Mouse (Mus musculus): ENCODE data around the gene Ripor2.

Ripor2 gene

GRCm38 (mm10) chr13:24584841-24585240 is 2.9 kb downstream of the Ripor2 start:
- DNase-seq = no peak

GRCm38 (mm10) chr13:24585369-24585768 is 3.4 kb downstream of the Ripor2 start:
- no peak for DNase-seq

- DNase-seq = no peak
Observed at GRCm38 (mm10) chr13:24587192-24587895, 5.4 kb downstream of the Ripor2 start.

GRCm38 (mm10) chr13:24588603-24589002 is 6.6 kb downstream of the Ripor2 start:
- no peak for DNase-seq

GRCm38 (mm10) chr13:24591737-24592136 is 9.7 kb downstream of the Ripor2 start:
- no peak for DNase-seq

- no peak for DNase-seq
Observed at GRCm38 (mm10) chr13:24594303-24594702, 12.3 kb downstream of the Ripor2 start.

- DNase-seq = no peak
Observed at GRCm38 (mm10) chr13:24599631-24600041, 17.6 kb downstream of the Ripor2 start.

- DNase-seq = no peak
Observed at GRCm38 (mm10) chr13:24602978-24603377, 21.0 kb downstream of the Ripor2 start.

GRCm38 (mm10) chr13:24603591-24604009 is 21.6 kb downstream of the Ripor2 start:
- no peak for DNase-seq

GRCm38 (mm10) chr13:24604096-24604495 is 22.1 kb downstream of the Ripor2 start:
- no peak for DNase-seq

GRCm38 (mm10) chr13:24604761-24605591 is 23.0 kb downstream of the Ripor2 start:
- no peak for DNase-seq

- DNase-seq = no peak
Observed at GRCm38 (mm10) chr13:24605755-24606154, 23.8 kb downstream of the Ripor2 start.

- DNase-seq = no peak
Observed at GRCm38 (mm10) chr13:24607961-24608360, 26.0 kb downstream of the Ripor2 start.

GRCm38 (mm10) chr13:24608709-24609108 is 26.7 kb downstream of the Ripor2 start:
- no peak for DNase-seq

- no peak for DNase-seq
Observed at GRCm38 (mm10) chr13:24610883-24611282, 28.9 kb downstream of the Ripor2 start.

GRCm38 (mm10) chr13:24613031-24613430 is 31.0 kb downstream of the Ripor2 start:
- no peak for DNase-seq

GRCm38 (mm10) chr13:24613433-24613832 is 31.4 kb downstream of the Ripor2 start:
- DNase-seq = no peak

- DNase-seq = no peak
Observed at GRCm38 (mm10) chr13:24613927-24614780, 32.2 kb downstream of the Ripor2 start.

- DNase-seq = no peak
Observed at GRCm38 (mm10) chr13:24615921-24616565, 34.1 kb downstream of the Ripor2 start.

- DNase-seq = no peak
Observed at GRCm38 (mm10) chr13:24616645-24617044, 34.7 kb downstream of the Ripor2 start.

GRCm38 (mm10) chr13:24617076-24617798 is 35.2 kb downstream of the Ripor2 start:
- DNase-seq = no peak

GRCm38 (mm10) chr13:24617799-24618130 is 35.8 kb downstream of the Ripor2 start:
- no peak for DNase-seq
